Mouse (Mus musculus): ENCODE results near the gene Pfdn6. TPM values are rescaled to one million over a fixed set of nuclear protein-coding genes. Genes with fewer than 3 reads are reported as not detected.
A peak's percentile ranks its signal among the peaks of the same experiment; 100 is the strongest.
"Not testable (repeated sequence)": the region's sequence is repeated elsewhere in the genome, so short reads cannot be mapped to it uniquely, and the experiment has no call there.

Gene Pfdn6
- polyA plus RNA-seq (2015; fragmentation: Nextera tagmentation; extraction: Ambion mirVana) = 132 and 139 TPM in 2 replicates

DNA sequence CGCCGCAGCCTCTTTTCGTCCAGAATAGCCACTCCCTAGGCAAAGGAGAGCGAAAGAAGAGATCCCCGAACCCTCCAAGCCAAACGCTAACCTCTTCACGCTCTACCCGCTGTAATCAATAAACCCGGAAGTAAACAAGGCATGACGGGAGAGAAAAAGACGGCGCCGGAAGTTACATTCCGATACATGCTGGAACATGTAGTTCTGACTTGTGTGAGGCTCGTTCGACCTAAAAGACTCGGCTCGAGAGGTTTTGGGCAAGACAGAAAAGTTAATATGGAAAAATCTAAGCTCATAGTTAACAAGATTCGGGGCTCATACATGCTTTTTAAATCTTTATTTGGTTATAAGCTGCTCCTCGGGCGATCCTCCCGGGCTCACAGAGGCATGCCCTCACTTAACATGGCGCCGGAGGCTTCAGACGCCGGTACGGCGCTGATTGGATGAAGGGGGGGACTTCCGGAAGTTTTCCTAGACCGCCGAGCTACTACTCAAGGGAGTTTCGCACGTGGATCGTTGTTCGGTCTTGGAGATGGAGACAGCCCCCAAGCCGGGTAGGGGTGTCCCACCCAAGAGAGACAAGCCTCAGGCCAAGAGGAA, at the start of gene Pfdn6, which contains the start of gene Wdr46:
Gene Pfdn6 (minus strand): TSS at position 138 of the 600 bp plus-strand sequence.
Gene Wdr46 (plus strand): TSS at position 455 of the 600 bp plus-strand sequence.
- H3K36me3 ChIP-seq = peaks cover 53% of the 10 kb centered on the region
- under 1% methylated on average over 36 of the region's 36 CpGs for WGBS

DNA sequence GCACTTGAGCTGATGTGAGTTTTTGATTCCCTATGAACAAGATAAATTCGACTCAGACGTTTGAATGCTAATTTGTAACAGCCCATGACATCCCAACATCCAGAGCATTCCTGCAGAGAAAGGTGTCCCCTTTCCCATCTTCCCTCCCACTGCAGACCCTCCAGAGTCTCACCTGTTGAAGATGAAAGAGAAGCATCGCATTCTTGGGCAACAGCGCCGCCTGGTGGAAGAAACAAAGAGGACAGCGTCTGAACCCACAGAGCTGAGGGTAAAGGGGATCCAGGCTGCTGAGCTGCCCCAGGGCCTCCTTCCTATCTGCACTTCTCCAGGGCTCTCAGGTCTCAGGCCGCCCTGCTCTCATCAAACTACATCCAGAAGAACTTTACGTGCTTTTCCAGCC, 42.0 kb upstream of the Pfdn6 start:
- Histone ChIP-seq H3K4me2 (peak overlapping the region; percentile 67; the same call in 1 of the 2 replicates), H3K27me3 (peaks cover 37% of the 10 kb centered on the region), H3K4me1 (peaks cover 24% of the 10 kb centered on the region), H3K4me3 (peak overlapping the region; percentile 52; the same call in 1 of the 2 replicates)
- H3K9ac ChIP-seq; H3K27ac ChIP-seq; ATAC-seq (ENCODE audit: insufficient number of reproducible peaks, low FRiP score, low TSS enrichment, low read depth); H3K36me3 ChIP-seq; H3K9me3 ChIP-seq: not testable (repeated sequence)
- WGBS = 9% methylated on average over 8 of the region's 8 CpGs

More for the DNA sequence above, at the start of gene Pfdn6, which contains the start of gene Wdr46:
- Histone ChIP-seq H3K9ac (peak within 1 kb of the TSS; percentile 79), H3K4me3 (peak within 1 kb of the TSS; percentile 72), H3K4me1 (peaks cover 23% of the 10 kb centered on the region), H3K4me2 (peak within 1 kb of the TSS; percentile 93), H3K27me3 (no peaks in the 10 kb centered on the region), H3K27ac (peak within 1 kb of the TSS; percentile 74), H3K9me3 (no peaks in the 10 kb centered on the region)
- peak; percentile 84 for ATAC-seq (ENCODE audit: insufficient number of reproducible peaks, low FRiP score, low TSS enrichment, low read depth)

DNA sequence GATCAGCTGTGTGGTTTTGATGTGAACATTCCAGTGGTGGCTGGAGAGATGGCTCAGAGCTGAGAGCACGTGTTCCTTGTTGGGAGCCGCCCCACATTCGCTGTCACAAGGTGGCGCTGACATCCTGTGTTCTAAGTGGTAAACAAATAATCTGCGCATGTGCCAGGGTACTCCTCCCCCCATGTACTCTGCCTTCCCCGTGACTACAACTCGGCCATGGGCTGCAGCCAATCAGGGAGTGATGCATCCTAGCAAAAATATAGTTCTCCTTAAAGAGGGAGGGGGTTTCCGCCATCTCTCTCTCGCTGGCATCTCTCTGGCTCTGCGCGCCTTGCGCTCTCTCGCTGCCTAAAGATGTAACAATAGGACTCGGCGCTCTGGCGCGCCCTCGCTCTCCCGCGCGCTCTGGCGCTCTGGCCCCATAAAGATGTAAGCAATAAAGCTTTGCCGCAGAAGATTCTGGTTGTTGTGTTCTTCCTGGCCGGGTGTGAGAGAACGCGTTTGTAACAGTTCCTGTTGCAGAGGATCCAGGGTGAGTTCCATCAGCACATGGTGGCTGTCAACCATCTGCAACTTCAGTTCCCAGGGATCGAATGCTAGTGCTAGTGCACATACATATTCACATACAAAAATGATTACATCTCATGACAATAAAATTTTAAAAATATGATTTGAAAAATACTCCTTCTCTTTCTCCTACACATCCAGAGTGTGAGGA, 41.2 kb upstream of the Pfdn6 start:
- H3K9ac ChIP-seq, H3K36me3 ChIP-seq, H3K9me3 ChIP-seq: not testable (repeated sequence)
- under 1% methylated on average over 27 of the region's 27 CpGs for WGBS
- Histone ChIP-seq H3K4me3 (peak overlapping the region; percentile 52), H3K27me3 (peaks cover 45% of the 10 kb centered on the region), H3K4me1 (peaks cover 24% of the 10 kb centered on the region), H3K4me2 (peak overlapping the region; percentile 67), H3K27ac (peak overlapping the region; percentile 91)
- ATAC-seq (ENCODE audit: insufficient number of reproducible peaks, low FRiP score, low TSS enrichment, low read depth) = peak; percentile 87

DNA sequence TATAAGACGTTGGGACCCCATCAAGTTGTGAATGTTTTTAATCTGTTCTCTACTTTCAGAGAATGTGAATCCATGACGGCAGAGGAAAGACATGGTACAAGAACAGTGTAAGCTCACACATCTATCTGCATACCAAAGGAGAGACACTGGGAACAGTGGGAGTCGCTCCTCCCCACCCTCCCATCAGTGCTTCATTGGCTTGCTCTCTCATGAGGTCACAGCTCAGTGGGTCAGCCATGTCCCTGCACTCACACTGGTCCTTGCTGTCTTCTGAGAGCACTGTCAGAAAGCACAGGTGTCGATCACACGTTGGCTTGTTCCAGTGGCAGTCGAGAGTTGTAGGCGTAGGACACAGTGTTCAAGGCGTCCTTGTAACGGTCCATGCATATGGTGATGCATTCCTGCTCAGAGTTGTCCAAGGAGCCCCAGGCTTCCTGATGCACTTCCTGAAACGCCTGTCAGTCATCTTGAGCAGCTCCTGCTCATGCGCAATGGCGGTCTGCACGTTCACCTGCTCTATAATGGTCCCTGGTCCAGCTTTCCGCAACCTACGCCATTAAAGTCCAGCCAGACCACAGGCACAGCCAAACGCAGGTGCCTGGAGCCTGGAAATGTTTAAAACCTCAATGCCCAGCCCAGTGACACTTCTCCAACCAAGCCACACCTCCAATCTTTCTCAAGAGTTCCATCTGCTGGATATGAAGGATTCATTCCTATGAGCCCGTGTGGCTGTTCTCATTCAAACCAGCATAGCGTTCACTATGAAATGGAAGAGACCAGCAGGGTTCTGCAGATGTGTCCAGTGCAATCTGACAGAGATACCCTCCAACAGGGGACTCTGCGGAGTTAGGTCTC, 40.3 kb upstream of the Pfdn6 start:
- no peak for ATAC-seq (ENCODE audit: insufficient number of reproducible peaks, low FRiP score, low TSS enrichment, low read depth)
- Histone ChIP-seq H3K4me3 (peak overlapping the region; percentile 52; the same call in 1 of the 2 replicates), H3K9me3 (no peaks in the 10 kb centered on the region), H3K4me2 (peak overlapping the region; percentile 67), H3K9ac (no peak overlapping the region), H3K4me1 (peaks cover 24% of the 10 kb centered on the region), H3K36me3 (no peaks in the 10 kb centered on the region), H3K27ac (peak overlapping the region; percentile 54), H3K27me3 (peaks cover 54% of the 10 kb centered on the region)
- WGBS = 74% methylated on average over 19 of the region's 19 CpGs

DNA sequence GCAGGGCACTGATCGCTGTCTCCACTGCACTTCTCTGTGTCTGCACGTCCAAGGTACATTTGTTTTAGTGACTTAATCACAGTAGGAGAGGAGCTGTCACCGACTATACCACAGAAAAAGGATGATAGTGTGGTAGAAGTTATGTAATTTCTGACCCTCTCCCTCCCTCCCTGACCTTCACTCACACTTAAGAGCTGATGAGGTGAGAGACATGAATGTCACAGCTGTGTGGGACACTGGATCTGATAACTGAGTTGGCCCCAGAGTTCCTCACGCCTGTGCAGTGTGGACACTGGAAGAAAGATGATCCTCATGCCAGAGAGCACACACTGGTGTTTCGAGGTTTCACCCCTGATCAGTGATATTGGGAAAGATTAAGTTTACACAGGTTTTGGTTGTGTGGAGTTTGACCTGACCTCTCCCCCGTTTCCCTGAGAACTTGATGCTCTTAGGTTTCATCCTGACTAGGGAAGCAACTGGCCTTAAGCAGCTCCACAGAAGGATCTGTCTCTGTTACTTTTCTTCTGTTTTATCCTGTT, 39.4 kb upstream of the Pfdn6 start:
- Histone ChIP-seq H3K4me1 (peaks cover 24% of the 10 kb centered on the region), H3K4me2 (no peak overlapping the region), H3K36me3 (no peaks in the 10 kb centered on the region), H3K27me3 (peaks cover 55% of the 10 kb centered on the region), H3K9ac (no peak overlapping the region), H3K4me3 (no peak overlapping the region), H3K27ac (no peak overlapping the region), H3K9me3 (no peaks in the 10 kb centered on the region)
- ATAC-seq (ENCODE audit: insufficient number of reproducible peaks, low FRiP score, low TSS enrichment, low read depth) = no peak
- 69% methylated on average over 6 of the region's 6 CpGs for WGBS

- WGBS = 1% methylated on average over 17 of the region's 17 CpGs
- no peaks in the 10 kb centered on the region for H3K36me3 ChIP-seq
- peak overlapping the region; percentile 35 for H3K4me3 ChIP-seq
- no peaks in the 10 kb centered on the region for H3K9me3 ChIP-seq
- H3K4me2 ChIP-seq = peak overlapping the region; percentile 52
- peaks cover 62% of the 10 kb centered on the region for H3K27me3 ChIP-seq
- peaks cover 24% of the 10 kb centered on the region for H3K4me1 ChIP-seq
- peak; percentile 21; the same call in 1 of the 2 replicates for ATAC-seq (ENCODE audit: insufficient number of reproducible peaks, low FRiP score, low TSS enrichment, low read depth)
- no peak overlapping the region for H3K27ac ChIP-seq
- H3K9ac ChIP-seq = 0 out of 2 replicates have a peak overlapping the region, but pooled peaks have one; percentile 18
These were observed 38.5 kb upstream of the Pfdn6 start for GRCm38 (mm10) chr17:33978631-33979031.

GRCm38 (mm10) chr17:33977861-33978557, 37.9 kb upstream of the Pfdn6 start:
- H3K27ac ChIP-seq = no peak overlapping the region
- peaks cover 24% of the 10 kb centered on the region for H3K4me1 ChIP-seq
- peak overlapping the region; percentile 52 for H3K4me2 ChIP-seq
- no peaks in the 10 kb centered on the region for H3K9me3 ChIP-seq
- H3K9ac ChIP-seq = 0 out of 2 replicates have a peak overlapping the region, but pooled peaks have one; percentile 18
- 1% methylated on average over 57 of the region's 57 CpGs for WGBS
- ATAC-seq (ENCODE audit: insufficient number of reproducible peaks, low FRiP score, low TSS enrichment, low read depth) = no peak
- H3K4me3 ChIP-seq = peak overlapping the region; percentile 35
- H3K36me3 ChIP-seq = no peaks in the 10 kb centered on the region
- peaks cover 68% of the 10 kb centered on the region for H3K27me3 ChIP-seq

DNA sequence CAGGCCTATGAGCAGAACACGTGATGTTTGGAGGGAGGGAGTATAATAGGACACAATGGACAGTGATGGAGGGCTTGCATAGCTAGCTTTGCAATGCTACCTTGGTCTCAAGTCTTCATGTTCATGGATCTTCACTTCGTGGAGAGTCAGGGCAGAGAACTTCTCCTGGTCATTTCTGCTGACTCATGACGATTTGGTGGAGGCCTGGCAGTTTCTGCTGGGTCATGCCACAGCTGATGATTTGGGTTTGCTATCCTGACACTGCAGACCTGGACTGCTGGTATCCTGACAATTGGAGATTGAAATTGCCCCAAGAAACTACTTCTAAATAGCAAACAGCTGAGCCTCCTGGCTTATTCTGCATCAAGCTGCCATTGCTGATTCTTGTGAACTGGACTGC, 33.4 kb upstream of the Pfdn6 start:
- WGBS = 58% methylated on average over 3 of the region's 3 CpGs
- ATAC-seq (ENCODE audit: insufficient number of reproducible peaks, low FRiP score, low TSS enrichment, low read depth) = no peak
- Histone ChIP-seq H3K36me3 (no peaks in the 10 kb centered on the region), H3K27me3 (peaks cover 46% of the 10 kb centered on the region), H3K4me2 (no peak overlapping the region), H3K9me3 (no peaks in the 10 kb centered on the region), H3K4me1 (peaks cover 10% of the 10 kb centered on the region), H3K9ac (no peak overlapping the region), H3K27ac (no peak overlapping the region), H3K4me3 (no peak overlapping the region)

DNA sequence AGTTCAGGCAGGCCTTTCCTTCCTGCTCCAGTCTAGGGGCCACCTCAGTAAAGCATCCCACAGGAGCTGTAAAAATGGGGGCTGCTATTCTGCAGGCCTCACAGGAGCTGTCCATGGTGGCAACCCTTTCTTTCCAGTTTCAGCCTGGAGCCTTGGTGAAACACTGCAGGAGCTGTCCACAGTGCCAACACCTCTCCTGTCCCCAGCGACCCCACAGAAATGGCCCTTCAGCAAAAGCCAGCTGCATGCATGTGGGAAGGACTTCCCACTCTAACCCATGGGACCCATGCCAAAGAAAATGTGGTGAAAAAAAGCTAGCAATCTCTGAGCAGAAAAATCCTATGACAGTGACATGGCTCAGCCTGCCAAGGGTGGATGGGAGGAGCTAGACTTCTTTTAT, 32.5 kb upstream of the Pfdn6 start:
- H3K36me3 ChIP-seq = no peaks in the 10 kb centered on the region
- H3K4me1 ChIP-seq = peaks cover 1% of the 10 kb centered on the region; the same call in 1 of the 2 replicates
- no peak overlapping the region for H3K4me3 ChIP-seq
- no peak for ATAC-seq (ENCODE audit: insufficient number of reproducible peaks, low FRiP score, low TSS enrichment, low read depth)
- H3K27ac ChIP-seq = no peak overlapping the region
- peaks cover 37% of the 10 kb centered on the region for H3K27me3 ChIP-seq
- H3K4me2 ChIP-seq = no peak overlapping the region
- H3K9me3 ChIP-seq = no peaks in the 10 kb centered on the region
- H3K9ac ChIP-seq = no peak overlapping the region
- 0% methylated on average over 1 of the region's 1 CpGs for WGBS

GRCm38 (mm10) chr17:33969394-33969793, 29.3 kb upstream of the Pfdn6 start:
- WGBS = 78% methylated on average over 4 of the region's 4 CpGs
- no peak for ATAC-seq (ENCODE audit: insufficient number of reproducible peaks, low FRiP score, low TSS enrichment, low read depth)
- no peak overlapping the region for H3K4me3 ChIP-seq
- no peaks in the 10 kb centered on the region for H3K4me1 ChIP-seq
- H3K36me3 ChIP-seq = peaks cover 21% of the 10 kb centered on the region
- H3K27me3 ChIP-seq = peaks cover 14% of the 10 kb centered on the region; the same call in 1 of the 2 replicates
- no peak overlapping the region for H3K9ac ChIP-seq
- H3K9me3 ChIP-seq = no peaks in the 10 kb centered on the region
- H3K4me2 ChIP-seq = no peak overlapping the region
- H3K27ac ChIP-seq = no peak overlapping the region

- no peak overlapping the region for H3K4me3 ChIP-seq
- H3K9ac ChIP-seq = no peak overlapping the region
- WGBS = 21% methylated on average over 5 of the region's 5 CpGs
- H3K4me1 ChIP-seq = no peaks in the 10 kb centered on the region
- H3K27me3 ChIP-seq = peaks cover 10% of the 10 kb centered on the region; the same call in 1 of the 2 replicates
- no peaks in the 10 kb centered on the region for H3K9me3 ChIP-seq
- H3K27ac ChIP-seq = no peak overlapping the region
- H3K36me3 ChIP-seq = peaks cover 23% of the 10 kb centered on the region
- no peak; the same call in 1 of the 2 replicates for ATAC-seq (ENCODE audit: insufficient number of reproducible peaks, low FRiP score, low TSS enrichment, low read depth)
- H3K4me2 ChIP-seq = no peak overlapping the region
These were observed 28.8 kb upstream of the Pfdn6 start for GRCm38 (mm10) chr17:33968927-33969326.
